Mouse (Mus musculus) embryo, embryonic 10.5 days (tissue): ENCODE measurements around the gene Ppfia2.

ENCODE experiments used
- DNase-seq: peaks from one replicate; pipeline ENCODE4 v3.0.0-alpha.2; 2015; ENCODE audit warnings: low spot score

The Ppfia2 gene

GRCm38 (mm10) chr10:106665221-106665620, 195.1 kb downstream of the Ppfia2 start:
- no peak for DNase-seq

GRCm38 (mm10) chr10:106670170-106670569, 200.0 kb downstream of the Ppfia2 start:
- DNase-seq, result no peak

- DNase-seq, result no peak
Observed at GRCm38 (mm10) chr10:106681395-106681794, 211.3 kb downstream of the Ppfia2 start.

GRCm38 (mm10) chr10:106685519-106685918, 215.4 kb downstream of the Ppfia2 start:
- no peak for DNase-seq

- DNase-seq, result no peak
Observed at GRCm38 (mm10) chr10:106719936-106720335, 249.8 kb downstream of the Ppfia2 start.

GRCm38 (mm10) chr10:106732265-106732664, 262.1 kb downstream of the Ppfia2 start:
- DNase-seq, result no peak

- peak; percentile 5 for DNase-seq
Observed at GRCm38 (mm10) chr10:106736230-106737063, 266.3 kb downstream of the Ppfia2 start.

GRCm38 (mm10) chr10:106738190-106738589, 268.1 kb downstream of the Ppfia2 start:
- no peak for DNase-seq

- no peak for DNase-seq
Observed at GRCm38 (mm10) chr10:106744966-106745365, 274.8 kb downstream of the Ppfia2 start.

GRCm38 (mm10) chr10:106761061-106761460, 290.9 kb downstream of the Ppfia2 start:
- DNase-seq, result no peak

GRCm38 (mm10) chr10:106763785-106764184, 293.6 kb downstream of the Ppfia2 start:
- no peak for DNase-seq

GRCm38 (mm10) chr10:106775571-106775970, 305.4 kb downstream of the Ppfia2 start:
- no peak for DNase-seq

- no peak for DNase-seq
Observed at GRCm38 (mm10) chr10:106815447-106815846, 345.3 kb downstream of the Ppfia2 start.

GRCm38 (mm10) chr10:106818381-106818780, 348.2 kb downstream of the Ppfia2 start:
- DNase-seq, result no peak

- no peak for DNase-seq
Observed at GRCm38 (mm10) chr10:106824215-106824614, 354.1 kb downstream of the Ppfia2 start.

GRCm38 (mm10) chr10:106838476-106838875, 368.3 kb downstream of the Ppfia2 start:
- DNase-seq, result no peak

GRCm38 (mm10) chr10:106858106-106858505, 388.0 kb downstream of the Ppfia2 start:
- DNase-seq, result no peak

GRCm38 (mm10) chr10:106870233-106870632, 400.1 kb downstream of the Ppfia2 start:
- DNase-seq, result no peak

- no peak for DNase-seq
Observed at GRCm38 (mm10) chr10:106871847-106872246, 401.7 kb downstream of the Ppfia2 start.

- no peak for DNase-seq
Observed at GRCm38 (mm10) chr10:106872714-106873113, 402.6 kb downstream of the Ppfia2 start.

GRCm38 (mm10) chr10:106881330-106881729, 411.2 kb downstream of the Ppfia2 start:
- DNase-seq, result no peak

GRCm38 (mm10) chr10:106896351-106896750, 426.2 kb downstream of the Ppfia2 start:
- DNase-seq, result peak; percentile 57

GRCm38 (mm10) chr10:106910108-106910507, 440.0 kb downstream of the Ppfia2 start:
- DNase-seq, result no peak

- DNase-seq, result peak; percentile 76
Observed at GRCm38 (mm10) chr10:106913032-106913431, 442.9 kb downstream of the Ppfia2 start.
